Mouse (Mus musculus) MEL-GATA-1-ER (cell line): ENCODE measurements around the gene Gmps.
A peak's percentile ranks its signal among the peaks of the same experiment; 100 is the strongest.

ENCODE experiments used
- DNase-seq: peaks from one replicate; pipeline ENCODE4 v3.0.0-alpha.2; 2012; ENCODE audit warnings: low read depth; ENCODE audit errors: extremely low read depth

Gene Gmps

GRCm38 (mm10) chr3:63975955-63976908, at the start of gene Gmps:
Gene Gmps, plus strand, starts transcription at chr3:63976106.
- peak; percentile 86 for DNase-seq

GRCm38 (mm10) chr3:63928878-63929859, 46.7 kb upstream of the Gmps start, which contains the start of gene E130311K13Rik:
Gene E130311K13Rik, minus strand, starts transcription at chr3:63929472.
- DNase-seq: peak; percentile 43

GRCm38 (mm10) chr3:63938928-63939327, 37.0 kb upstream of the Gmps start:
- no peak for DNase-seq

GRCm38 (mm10) chr3:63941204-63941850, 34.6 kb upstream of the Gmps start:
- no peak for DNase-seq

- DNase-seq: no peak
Observed at GRCm38 (mm10) chr3:63949837-63950236, 26.1 kb upstream of the Gmps start.

DNA sequence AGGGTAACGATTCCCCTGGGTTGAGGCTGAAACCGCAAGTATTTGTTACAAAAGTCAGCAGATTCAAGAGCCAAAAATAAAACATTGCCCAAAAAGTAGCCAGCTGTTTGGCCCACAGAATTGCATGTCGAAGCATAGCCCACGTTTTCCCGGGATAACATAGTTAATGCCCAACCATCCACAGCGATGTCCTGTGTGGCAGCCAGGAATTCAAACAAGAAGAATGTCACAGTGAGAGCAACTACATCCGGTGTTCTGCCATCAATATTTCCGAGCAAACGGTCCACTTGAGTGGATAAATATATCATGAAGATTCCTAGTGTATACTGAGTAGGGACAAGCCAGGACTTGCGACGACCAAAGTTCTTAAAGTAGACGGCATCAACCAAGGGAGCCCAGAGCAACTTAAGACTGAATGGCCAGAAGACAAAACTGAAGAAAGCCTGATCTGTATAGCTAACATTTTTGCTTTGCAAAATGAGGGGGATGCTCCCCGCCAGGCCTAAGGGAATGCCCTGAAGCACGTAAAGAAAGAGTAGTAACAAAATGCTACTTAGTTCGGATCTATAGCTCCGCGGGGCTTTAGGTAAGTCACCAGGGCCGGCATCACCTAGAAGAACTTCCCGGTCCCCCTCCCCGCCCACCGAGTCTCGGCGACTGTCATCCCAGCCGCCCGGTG, 12.3 kb upstream of the Gmps start:
- peak; percentile 29 for DNase-seq

GRCm38 (mm10) chr3:63964100-63964921, 11.6 kb upstream of the Gmps start, which contains the start of gene Slc33a1:
Gene Slc33a1, minus strand, starts transcription at chr3:63964768.
- peak; percentile 99 for DNase-seq

DNA sequence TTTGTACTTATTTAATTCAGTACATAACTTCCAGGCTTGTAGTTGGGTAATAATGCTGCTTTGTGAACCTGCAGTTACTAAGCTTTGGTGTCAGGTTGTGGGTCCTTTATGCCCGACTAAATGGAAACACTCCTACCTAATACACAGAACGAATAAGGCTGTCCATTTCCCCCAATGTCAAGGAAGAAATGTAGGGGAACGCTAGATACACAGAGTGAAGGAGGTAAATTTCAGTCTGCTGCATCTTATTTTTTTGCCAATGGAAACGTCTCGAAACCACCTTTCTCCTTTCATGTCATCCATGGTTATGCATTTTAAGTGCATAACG, 11.0 kb upstream of the Gmps start:
- DNase-seq: no peak

GRCm38 (mm10) chr3:63965929-63966328, 10.0 kb upstream of the Gmps start:
- DNase-seq: no peak

GRCm38 (mm10) chr3:63977895-63978294, 2.0 kb downstream of the Gmps start:
- no peak for DNase-seq

GRCm38 (mm10) chr3:63986656-63987055, 10.8 kb downstream of the Gmps start:
- peak; percentile 60 for DNase-seq

DNA sequence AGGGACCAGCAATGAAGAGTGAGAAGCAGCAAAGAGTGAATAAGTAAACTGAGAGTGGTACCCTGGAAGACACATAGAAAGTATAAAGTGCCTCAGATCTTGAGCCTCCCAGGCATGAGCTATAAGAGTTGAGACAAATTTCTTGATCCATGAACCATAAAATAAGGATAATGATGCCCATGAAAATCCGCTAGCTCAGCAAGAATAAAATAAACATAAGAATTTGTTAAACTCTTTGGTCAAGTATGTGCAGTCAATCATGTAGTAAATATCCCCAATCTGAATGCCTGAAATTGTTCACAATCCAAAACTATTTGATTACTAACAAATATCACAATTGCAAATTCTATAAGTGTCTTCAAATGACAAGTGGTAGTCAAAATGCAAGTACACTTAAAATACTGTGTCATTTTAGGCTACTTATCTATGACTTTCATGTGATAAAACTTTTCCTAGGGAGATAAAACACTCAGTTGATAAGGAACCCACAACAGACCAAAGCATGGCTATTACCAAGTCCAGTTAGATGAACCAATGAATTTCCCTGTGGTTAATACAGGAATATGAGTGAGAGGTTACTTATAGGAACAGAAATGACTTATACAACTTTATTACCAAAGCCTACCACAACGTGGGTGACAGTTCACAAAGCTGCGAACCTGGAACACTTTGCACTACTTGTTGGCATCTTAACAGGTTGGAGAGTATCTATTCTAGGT, 13.0 kb downstream of the Gmps start:
- no peak for DNase-seq

GRCm38 (mm10) chr3:64021436-64021835, 45.5 kb downstream of the Gmps start:
- peak; percentile 37 for DNase-seq

- DNase-seq: no peak
Observed at GRCm38 (mm10) chr3:64021867-64022266, 46.0 kb downstream of the Gmps start.

DNA sequence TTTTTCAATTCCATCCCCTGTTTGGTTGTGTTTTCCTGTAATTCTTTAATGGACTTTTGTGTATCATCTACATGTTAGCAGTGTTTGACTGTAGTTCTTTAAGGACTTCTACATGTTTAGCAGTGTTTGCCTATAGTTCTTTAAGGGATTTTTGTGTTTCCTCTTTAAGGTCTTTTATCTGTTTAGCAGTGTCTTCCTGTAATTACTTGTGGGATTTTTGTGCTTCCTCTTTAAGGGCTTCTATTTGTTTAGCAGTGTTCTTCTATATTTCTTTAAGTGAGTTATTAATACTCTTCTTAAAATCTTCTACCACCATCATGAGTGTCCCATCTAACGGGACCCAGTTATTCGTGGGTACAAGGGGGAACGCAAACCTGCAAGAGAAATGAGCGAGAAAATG, 53.9 kb downstream of the Gmps start:
- peak; percentile 64 for DNase-seq

GRCm38 (mm10) chr3:64038136-64038841, 62.4 kb downstream of the Gmps start:
- DNase-seq: no peak

DNA sequence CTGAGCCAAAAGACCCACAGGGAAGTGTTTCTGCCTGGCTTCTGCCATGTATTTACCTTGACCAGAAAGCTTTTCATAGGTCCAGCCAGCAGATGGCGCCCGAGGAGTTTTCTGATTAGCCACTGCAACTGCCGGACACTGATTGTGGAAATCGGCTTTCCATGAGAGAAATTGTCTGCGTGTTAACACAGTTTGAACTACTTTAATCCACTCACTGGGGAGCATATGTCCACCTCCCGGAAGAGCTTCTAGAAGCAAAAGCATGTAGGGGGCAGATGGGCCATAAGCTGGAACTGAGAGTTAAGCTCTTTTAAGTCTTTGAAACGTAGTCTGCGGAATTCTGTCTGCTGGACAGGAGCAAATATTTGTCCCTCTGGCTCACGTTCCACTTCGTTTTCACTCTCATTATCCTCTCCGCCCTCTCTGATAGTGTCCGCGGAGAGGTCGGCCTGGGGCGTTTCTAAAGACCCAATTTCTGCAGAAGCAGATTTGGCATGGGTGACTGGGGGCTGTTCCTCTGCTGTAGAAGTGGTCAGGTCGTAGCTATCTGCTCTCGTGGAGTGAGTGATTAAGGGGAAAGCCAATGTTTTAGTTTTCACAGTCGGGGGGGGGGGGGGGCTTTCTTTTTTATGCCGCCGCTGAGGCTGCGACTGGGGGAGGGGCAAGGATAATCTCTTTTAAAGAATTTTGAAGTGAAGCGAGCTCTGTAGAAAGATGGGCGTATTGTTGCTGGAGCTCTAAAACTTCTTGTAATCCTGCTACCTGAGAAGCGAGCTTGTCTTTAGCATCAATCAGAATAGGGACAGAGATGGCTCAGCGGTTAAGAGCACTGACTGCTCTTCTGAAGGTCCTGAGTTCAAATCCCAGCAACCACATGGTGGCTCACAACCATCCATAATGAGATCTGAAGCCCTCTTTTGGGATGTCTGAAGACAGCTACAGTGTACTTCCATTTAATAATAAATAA, 64.2 kb downstream of the Gmps start:
- DNase-seq: no peak
